Mouse (Mus musculus) cerebellum, adult 2 months (tissue): ENCODE results near the gene Dag1.

ENCODE experiments used
- CTCF ChIP-seq: fragments of 200-500 bp; IDR thresholded peaks from 2 replicates; pipeline ENCODE4 v1.5.1; 2011; ENCODE audit warnings: low read depth, mild to moderate bottlenecking, control low read depth, low read length, moderate library complexity, borderline replicate concordance; ENCODE audit not compliant: insufficient read depth
- POLR2A ChIP-seq: fragments of 200-500 bp; IDR thresholded peaks from 2 replicates; pipeline ENCODE4 v1.6.1; 2011; ENCODE audit warnings: low read length, control low read depth, borderline replicate concordance; ENCODE audit not compliant: insufficient read depth

- TF ChIP-seq CTCF (no peak), POLR2A (0 out of 2 replicates have a peak, but pooled peaks have one; percentile 21)
Observed at GRCm38 (mm10) chr9:108156786-108157185, 107.0 kb downstream of the Dag1 start.
